Mouse (Mus musculus) activated CD4-positive, CD25-positive, alpha-beta regulatory T cell, adult 4 months (primary cell): ENCODE measurements around the gene Dpp7. TPM values are rescaled to one million over a fixed set of nuclear protein-coding genes. Genes with fewer than 3 reads are reported as not detected.

Experiments used
- ATAC-seq: one replicate; pipeline ENCODE4 v1.8.0; 2017
- polyA plus RNA-seq, 2 experiments: library from polyadenylated mRNA; unstranded; fragments of 100-300 nt; shearing (Covaris generic); gene quantifications; one replicate each; pipeline ENCODE4 v1.2.1; 2017

Gene Dpp7
- polyA plus RNA-seq = 10 to 100 TPM; 10.3 to 13.9 TPM

DNA sequence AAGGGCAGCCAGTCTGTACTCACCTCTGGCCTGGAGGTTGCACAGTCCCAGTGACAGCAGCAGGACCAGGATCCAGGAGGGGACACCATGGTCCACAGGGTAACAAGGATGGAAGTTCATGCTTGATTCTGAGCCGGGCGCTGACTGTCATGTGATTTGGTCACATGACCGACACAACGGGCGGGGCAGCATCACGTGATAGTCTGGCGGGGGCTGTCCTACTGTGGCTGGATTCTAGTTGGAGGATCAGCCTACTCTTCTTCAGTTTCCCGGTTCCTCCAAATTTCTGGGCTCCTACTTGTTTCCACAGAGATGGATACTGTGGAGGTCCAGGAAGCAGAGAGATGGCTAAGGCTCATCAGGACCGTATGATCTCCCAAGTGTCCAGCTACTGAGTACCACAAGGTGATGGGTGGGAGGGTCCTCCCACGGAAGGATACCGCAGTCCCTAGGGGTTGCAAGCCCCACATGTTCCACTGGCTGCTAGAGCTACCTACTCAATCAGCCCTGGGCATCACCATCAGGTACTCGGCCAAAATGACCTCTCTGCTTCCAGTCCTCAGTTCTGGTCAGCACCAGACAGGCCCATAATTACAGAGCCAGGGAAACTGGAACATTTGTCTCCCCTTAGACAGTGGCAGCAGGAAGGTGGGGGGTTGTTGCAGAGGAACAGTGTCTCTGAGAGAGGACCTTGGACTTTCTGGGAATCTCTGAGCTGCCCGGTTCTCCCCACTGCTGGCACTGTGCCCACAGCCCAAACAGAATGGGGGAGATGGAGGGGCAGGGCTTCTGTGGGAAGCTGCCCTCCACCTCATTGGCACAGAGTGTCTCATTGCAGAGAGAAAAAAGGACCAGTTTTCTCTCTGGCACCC is at the start of gene Dpp7:
TSS of gene Dpp7 (minus strand) at position 152 of the 872 bp plus-strand sequence.
- peak; percentile 65 for ATAC-seq

DNA sequence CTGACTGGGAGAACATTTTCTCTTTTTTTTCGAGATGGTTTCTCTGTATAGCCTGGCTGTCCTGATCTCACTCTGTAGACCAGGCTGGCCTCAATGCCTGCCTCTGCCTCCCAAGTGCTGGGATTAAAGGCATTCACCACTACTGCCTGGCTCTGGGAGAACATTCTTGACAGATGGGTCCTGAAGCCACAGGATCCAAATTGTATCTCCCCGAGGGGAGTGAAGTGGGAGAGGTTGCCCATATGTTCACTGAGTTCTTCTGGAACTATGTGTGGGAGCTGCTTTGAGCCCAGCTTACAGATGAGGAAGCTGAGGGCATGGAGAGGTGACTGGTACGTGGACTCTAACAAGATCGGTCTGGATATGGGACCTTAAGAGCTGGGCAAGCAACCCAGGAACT is 47.8 kb upstream of the Dpp7 start:
- ATAC-seq = no peak

DNA sequence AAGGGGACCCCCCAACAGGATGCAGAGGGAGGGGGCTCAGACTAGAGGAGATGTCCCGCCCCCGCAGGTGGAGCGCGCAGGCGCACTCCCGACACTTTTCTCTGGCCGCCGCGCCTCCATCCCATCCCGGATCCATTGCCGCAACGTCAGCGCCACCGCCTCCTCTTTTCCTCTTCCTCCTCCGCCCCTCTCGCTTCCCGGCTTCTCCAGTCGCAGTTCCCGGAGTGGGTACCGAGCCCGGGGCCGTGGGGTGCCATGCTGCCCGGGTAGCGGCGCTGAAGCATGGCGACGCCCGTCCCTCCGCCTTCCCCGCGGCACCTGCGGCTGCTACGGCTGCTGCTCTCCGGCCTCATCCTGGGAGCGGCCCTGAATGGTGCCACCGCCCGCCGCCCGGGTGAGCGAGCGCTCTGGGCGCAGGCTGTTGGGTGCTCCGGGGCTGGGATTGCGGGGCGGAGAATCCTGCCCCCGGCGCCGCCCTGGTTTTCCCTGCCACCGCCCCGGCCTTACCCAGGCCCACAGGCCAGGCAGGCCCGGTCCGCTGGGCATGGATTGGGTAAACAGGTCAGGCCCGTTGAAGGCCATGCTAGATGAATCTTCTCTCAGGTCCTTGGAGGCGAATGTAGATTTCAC is 46.9 kb upstream of the Dpp7 start:
- ATAC-seq = no peak

DNA sequence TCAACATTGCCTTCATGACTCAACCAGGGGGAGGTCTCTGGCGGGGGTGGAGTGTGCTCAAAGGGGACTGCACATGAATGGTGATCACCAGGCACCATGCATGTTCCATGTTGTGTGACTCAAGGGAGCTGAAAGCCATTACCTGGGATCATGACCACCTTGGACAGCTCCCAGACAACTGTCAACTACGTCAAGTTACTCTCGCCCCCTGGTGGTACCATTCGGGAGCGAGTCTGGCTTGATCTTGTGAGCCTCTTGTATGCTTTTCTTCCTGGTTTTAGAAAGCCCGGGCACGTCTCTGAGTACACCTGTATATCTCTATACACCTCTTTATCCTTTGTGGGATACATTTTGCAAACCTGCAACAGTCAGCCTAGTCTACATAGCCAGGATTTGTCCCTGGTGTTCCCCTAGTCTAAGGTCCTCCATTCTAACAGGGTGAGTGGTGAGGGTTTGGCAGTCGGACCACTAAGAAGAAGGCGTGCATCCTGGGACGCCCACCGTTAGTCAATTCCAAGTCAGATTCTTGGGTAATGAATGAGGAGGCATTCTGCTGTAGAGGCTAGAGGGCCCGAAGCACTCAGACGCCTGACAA is 46.3 kb upstream of the Dpp7 start:
- peak; percentile 49 for ATAC-seq

DNA sequence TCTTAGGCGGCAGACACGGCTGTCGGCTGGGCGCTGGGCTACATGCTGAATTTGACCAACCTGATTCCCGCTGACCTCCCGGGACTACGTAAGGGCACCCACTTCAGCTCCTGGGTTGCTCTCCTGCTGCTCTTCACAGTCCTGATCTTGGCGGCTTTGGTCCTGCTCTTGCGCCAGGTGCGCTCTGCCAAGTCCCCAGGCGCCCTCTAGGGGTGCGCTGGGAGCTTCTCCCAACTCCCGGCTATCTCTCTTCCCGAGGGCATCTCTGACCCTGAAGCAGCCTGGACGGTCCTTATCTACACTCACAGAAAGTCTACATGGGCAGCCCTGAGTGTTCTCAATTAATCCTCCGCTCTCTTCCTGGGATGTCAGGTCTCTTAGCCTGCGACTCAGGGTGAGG is 44.6 kb upstream of the Dpp7 start:
- no peak for ATAC-seq

DNA sequence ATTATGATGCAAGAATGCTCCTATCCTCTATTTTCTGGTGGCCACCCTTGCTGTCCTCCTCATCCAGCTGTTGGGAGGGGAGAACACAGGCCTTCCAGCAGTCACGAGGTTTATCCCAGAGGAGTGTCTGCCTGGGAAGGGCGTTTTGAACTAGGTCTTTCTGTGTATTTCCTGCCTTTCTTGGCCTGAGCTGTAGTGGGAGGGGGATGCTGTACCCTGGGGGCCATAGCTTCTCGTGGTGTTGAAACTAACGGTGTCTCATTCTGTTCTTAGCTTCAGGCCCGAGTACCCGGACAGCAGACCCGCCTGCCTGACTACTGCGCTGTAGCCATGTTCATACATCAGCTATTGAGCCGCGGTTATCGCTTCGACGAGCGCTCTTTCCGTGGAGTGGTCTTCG is 44.1 kb upstream of the Dpp7 start:
- ATAC-seq = no peak

DNA sequence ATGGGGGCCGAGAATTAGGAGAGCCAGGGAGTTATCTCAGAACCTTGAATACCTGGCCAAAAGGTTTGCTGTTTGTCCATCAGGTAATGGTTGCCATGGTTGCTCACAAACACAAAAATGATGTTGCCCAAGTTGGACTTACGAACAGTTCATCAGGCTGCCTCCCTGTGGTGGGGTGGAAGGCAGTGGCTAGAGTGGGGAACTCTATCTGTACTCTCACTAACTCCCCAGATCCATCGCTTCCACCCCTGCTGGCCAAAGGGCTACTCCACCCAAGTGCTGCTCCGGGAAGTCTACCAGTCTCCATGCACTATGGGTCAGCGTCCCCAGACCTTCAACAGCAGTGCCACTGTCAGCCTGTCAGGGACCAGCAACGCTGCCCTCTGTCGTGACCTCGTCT is 42.9 kb upstream of the Dpp7 start, which contains the start of gene Npdc1:
TSS of gene Npdc1 (plus strand) at position 301 of the 400 bp plus-strand sequence.
- ATAC-seq = no peak

DNA sequence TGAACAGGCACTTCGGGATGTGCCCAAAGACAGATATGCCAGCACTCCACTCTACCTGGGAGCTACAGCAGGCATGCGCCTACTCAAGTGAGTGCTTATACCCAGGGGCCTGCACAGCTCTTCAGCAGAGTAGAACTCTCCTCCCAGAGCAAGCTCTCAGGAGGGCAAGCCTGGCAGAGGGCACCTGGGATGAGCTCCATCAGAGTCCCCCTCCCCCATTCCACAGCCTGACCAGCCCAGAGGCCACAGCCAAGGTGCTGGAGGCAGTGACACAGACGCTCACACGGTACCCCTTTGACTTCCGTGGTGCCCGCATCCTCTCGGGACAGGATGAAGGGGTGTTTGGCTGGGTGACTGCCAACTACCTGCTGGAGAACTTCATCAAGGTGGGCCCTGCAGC is 41.9 kb upstream of the Dpp7 start:
- ATAC-seq = no peak

DNA sequence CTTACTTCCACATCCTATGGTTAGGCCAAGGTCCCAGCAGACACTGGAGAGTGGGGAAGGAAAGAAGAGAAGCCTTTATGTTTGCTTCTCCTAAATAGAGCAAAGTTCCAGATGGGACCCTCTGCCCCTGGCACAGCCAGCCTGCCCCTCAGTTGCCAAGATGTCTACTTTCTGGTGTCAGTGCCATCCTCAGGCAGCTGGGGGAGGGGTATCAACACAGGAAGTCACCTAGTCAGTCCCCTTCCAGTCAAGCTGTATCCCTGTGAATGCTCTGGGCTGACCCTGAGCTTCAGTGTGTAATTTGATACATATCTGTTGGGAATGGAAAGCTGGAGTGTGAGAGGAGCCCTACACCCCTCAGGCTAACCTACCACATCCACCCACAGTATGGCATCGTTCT is 40.9 kb upstream of the Dpp7 start:
- ATAC-seq = no peak

DNA sequence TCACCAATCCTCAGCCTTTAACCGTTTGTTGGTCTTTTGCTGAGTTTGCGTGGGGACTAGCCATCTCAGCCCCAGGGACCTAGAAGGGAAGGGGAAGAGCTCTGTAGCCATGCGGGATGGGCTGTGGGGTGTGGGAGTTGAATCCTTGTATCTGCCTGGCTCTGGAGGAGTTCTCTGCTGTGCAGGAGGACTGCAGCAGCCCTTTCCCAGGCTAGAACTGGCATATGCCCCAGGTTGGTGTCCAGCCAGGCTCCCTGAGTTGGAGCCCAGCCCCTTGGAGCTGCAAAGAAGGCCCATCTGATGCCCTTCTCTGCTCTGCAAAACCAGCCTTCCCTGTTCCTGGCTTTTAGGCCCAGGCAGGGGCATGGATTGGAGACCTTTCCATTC is 40.4 kb upstream of the Dpp7 start:
- no peak for ATAC-seq

DNA sequence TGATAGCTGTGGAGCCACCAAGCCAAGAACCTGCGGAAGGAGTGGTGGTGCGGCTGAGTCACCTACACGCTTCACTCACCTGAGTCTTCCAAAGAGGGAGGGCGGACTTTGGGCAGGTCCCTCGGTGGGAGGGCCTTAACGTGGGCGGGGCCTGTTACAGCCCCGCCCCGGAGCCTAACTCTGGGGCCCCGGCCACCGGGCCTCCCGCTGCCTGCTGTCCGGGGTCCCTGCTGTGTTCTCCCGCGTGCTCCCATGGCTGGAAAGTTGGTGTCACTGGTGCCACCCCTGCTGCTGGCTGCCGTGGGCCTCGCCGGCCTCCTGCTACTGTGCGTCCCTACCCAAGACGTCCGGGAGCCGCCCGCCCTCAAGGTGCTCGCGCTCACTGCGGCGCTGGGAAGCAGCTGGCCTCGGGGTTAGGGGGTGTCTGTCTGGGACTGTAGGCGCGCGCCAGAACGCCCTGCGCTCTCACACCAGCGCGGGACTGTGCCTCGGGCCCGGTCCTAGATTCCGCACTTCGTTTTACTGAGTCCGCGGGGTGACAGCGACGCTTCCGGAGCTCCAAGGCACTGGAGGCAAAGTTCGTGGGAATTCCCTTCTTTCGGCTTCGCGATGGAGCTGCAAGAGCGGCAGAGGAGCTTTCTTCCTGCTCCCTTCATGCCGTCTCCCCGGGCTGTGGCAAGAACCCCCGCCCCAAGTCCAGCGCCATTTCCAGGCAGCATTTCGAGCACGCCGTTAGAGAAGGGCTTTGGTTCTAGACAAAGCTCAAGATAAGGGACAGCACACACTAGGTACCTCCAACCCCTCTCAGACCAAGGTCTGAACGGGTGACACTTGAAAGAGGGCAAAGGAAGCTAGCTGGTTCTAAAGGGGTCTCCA is 39.8 kb upstream of the Dpp7 start, which contains the start of gene Entpd2:
TSS of gene Entpd2 (plus strand) at position 154 of the 876 bp plus-strand sequence.
- ATAC-seq = no peak

DNA sequence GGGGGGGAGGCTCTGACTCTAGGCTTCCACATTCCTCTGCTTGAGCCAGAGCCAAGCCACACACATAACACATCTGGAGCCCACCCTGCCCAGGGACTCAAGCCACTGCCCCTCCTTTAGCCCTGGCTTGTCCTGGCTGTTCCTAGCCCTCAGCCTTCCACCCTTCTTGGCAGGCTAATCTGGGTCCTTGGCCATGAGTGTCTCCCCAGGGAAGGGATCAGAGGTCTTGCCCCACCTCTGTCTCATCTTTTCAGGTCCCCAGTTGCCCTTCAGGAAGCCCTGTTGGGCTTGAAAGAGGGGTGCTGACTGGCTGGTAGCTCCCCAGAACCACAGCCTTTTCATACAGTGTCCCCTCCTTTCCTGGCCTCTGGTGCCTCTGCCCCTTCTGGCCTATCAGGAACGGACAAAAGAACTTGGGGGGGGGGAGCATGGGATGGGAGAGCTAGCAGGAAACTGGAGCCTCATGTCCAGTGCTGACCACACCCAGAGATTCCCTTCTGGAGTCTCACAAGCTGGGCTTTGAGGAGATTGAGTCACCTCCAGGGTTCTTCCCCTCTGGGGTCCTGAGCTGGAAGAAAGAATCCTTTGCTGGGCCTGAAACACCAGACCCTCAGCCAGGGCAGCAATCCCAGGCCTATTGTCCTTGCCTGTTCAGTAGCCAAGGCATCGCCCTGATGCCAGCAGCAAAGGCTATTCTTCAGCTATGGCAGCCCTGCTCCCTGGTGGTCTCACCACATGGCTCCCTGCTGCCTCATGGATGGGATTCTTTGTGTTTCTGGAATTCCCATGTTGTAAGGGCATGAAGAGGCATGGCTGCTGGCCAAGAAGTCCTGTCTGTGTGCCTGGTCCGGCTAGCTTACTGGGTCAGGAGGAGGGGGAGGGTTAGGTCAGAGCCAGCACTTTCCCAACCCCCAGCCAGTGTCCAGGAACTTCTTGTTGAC is 38.4 kb upstream of the Dpp7 start:
- no peak for ATAC-seq

DNA sequence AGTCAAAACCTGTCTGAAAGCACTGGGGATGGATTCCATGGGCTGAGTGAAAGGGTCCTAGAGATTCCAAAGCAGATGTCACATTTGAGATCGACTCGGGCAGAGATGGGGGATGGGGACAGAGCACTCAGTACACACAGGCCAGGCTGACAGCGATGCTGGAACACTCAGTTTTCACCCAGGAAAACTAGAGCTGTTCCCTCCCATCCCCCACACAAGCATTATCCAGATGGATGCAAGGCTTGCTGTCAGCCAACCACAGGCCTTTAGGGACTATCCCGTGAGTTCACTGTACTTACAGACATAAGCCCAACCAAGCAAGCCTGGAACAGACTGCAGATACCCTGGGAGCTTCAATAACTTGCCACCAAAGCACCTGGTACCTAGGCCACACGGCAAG is 35.1 kb upstream of the Dpp7 start:
- no peak for ATAC-seq

DNA sequence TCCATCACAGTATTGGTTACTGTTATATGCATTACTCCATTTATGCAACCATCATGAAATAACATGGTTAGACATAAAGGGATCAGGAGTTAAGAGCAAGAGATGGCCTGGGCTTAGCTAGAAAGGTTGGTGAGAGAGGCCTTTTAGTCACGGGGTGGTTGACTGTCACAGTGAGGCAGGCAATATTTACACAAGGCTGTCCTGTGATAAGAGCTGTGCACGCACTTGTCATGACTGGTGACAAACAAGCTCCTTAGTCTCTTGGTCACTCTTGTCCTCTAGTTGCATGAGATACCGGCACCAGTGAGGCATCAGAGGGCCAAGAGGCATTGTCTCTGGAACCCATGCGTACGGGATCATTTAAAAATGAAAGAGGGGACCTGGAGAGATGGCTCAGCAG is 28.3 kb upstream of the Dpp7 start:
- no peak for ATAC-seq

DNA sequence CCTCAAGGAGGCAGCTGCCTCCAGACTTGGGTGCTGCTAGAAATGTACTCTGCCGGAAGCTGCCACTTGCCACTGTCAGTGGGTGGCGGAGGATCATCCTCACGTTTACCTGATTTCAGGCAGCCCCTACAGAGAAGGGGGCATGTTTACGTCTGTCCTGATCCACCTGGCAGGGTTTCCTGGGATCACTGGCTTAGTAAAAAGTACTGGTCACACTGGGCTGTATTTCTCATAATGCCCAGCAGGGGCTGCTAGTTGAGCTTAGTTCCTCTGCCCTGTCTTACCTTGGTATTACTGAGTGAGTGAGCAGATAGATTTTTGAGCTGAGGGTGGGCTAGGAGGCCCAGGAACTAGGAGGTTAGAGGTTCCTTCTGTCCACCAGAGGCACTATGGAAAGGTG is 20.4 kb upstream of the Dpp7 start:
- ATAC-seq = no peak

DNA sequence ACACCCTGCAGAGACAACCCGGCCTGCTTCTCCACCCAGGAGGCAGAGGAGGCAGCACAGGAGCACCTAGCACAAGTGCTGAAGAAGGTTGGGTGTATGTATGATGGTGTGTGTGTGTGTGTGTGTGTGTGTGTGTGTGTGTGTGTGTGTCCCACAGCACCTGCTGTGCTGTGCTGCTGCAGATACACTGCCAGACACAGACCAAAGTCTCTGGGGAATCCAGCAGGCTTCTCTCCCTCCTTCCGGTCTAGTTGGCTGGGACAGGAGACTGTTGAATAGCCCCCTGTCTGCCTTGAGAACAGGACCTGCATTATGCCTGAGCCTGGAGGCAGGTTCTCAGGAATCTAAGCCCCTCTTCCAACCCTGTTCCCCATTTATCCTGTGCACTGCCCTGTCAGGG is 17.3 kb upstream of the Dpp7 start:
- no peak for ATAC-seq

DNA sequence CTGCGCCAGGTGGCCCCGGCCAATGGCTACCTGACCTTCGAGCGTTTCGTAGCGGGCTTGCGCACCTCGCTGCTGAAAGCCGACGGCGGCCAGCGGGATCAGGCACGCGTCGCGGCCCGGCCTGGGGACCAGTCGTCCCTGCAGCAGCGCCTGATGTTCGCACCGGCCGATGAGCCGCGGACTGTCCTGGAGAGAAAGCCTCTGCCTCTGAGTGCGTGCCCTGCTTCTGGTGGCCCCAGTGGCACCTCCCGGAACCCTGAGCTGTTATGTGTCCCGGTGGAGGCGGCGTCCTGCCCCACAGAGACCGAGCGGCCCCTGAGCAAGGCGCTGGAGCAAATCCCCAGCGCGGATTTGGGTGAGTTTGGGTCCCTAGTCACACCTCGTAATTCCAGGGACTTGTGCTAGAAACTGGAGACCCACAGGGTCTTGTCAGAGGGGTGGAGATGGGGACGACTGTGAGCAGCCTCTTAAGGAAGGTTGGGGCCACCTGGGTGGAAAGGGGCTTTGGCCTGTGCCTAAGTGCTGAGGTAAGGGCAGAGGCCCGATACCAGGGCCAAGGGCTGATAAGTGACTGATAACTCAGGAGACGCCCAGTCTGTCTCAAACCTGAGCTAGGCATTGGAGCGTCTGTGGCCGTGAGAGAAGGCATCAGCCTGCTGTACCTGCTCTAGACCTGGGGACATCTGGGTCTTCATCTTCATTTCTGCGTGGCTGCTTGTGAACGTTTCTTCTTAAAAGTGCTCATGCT is 16.7 kb upstream of the Dpp7 start:
- ATAC-seq = no peak

DNA sequence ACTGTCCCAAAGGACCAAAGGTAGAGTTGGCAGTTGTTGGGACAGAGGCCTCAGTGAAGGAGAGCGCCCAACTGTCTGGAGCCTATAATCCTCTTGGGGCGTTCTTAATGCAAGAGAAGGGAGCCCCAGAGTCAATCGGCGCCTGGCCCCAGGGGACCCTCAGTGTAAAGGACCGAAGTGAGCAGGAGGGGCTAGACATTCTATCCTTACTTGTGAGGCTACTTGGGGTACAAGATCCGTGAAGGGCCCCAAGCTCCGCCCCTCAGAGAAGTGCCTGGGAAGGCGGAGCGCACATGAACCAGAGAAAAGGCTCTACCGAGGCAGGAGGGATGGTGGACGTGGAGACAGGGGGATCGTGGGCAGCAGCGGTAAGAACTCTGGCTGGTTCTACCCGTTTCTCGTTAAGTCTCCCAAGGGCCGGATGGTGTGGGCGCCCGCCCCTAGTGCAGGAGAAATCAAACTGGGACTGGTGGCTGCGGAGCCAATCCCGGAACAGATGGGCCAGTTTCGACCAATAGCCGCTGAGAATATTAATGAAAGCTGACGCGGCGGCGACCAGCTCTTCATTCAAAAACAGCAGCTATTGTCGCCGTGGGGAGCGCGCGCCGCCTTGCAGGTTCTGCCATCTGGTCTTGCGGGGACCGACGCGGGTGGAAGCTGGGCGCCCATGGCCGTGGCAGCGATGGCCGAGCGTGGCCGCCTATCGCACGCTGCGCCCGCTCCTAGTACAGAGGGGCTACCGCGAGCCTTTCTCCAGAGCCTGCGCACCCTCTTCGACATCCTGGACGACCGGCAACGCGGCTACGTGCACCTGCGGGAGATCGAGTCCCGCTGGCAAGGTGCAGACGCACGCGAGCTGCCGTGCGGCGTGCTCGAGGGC is 15.8 kb upstream of the Dpp7 start, which contains the start of gene Sapcd2:
TSS of gene Sapcd2 (plus strand) at position 558 of the 880 bp plus-strand sequence.
- peak; percentile 97 for ATAC-seq

DNA sequence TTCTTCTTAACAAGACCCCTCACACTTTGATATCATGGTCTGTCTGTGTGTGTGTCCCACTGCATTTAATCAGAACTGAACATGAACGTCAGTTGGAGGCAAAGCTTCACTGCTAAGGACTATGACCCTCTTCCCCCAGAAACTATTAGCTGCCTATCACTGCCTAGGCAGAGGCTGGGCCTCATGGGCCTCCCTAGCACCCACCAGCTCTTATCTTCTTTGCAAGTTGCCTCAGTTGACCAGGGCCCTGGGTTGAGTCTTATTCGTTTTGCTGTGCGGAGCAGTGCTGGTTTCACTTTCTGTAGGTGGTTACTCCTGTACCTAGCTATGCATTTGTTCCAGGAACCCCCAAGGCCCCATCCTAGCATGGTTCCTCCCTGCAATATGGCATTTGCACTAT is 13.8 kb upstream of the Dpp7 start:
- no peak for ATAC-seq
